Mouse (Mus musculus) right cerebral cortex, postnatal 14 days (tissue): Measurements from ENCODE around the gene Ltb4r2.

ENCODE experiments used
- DNase-seq: peaks from one replicate; pipeline ENCODE4 v3.0.0; 2022

Ltb4r2 gene

DNA sequence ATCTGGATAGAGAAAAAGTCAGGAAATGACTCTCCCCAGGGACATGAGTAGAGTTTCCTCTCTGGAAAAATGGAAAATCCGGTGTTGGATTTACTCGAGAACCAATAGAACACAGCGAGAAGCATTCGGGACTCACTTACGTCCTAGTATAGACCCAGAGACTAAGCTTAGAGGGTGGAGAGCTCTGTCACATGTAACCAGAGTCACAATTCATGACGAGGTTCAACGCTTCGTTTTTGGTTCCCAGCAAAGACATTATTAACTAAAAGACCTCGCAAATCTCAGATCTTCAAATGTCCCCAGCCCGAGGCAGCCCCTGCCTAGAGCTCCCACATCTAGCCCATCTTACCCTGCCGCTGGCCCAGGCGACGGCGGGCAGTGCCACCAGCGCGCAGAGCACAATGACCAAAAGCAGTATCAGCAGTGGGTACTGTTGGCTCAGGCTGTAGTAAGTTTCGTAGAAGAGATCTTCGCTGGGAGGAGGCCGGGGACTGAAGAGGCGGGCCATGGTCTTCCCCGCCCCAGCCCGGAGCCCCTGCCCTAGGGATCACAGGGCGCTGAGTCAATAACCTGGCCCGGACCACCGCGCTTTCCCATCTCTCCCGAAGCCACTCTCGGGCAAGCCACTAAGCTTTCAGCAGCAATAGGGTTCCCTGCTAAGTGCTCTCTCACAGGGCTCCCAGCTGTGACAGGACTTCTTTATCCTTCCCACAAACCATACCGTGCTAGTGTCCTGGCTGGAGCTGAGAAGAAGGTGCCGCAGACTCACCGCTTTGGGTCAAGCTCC lies 22.1 kb downstream of the Ltb4r2 start:
- no peak for DNase-seq

DNA sequence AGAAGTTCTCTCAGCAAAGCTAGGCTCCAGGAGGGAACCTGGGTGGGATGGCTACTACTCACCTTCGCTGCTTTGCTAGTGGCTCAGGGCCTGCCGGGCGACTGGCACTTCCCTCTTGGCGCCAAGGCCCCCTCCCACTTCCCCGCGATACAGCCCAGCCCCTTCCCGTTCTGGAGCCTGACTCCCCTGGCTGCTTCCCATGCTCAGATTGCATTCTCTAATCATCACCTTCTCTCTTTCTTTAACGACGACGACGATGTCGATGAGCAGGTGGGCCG lies 22.7 kb downstream of the Ltb4r2 start, which contains the start of gene Adcy4:
TSS of gene Adcy4 (minus strand) at position 138 of the 278 bp plus-strand sequence.
- DNase-seq = no peak

DNA sequence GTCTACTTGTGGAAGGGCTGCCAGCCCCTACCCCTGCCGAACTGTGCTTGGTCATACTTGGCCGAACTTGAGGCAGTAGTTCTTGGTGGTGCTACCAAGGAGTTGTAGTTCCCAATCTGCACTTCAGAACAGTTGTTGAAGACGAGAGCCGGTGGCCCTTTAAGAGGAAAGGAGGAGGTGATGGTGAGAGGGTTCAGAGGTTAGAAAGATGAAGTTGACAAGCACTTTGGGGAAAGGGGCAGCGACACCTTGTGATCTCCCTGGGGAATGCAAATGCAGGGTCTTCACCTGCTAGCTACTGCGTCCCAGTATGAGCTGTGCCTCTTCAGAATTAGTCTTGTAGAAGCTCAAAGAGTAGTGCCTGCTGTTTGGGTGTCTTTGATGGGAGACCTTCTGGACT lies 24.0 kb downstream of the Ltb4r2 start:
- DNase-seq = no peak

DNA sequence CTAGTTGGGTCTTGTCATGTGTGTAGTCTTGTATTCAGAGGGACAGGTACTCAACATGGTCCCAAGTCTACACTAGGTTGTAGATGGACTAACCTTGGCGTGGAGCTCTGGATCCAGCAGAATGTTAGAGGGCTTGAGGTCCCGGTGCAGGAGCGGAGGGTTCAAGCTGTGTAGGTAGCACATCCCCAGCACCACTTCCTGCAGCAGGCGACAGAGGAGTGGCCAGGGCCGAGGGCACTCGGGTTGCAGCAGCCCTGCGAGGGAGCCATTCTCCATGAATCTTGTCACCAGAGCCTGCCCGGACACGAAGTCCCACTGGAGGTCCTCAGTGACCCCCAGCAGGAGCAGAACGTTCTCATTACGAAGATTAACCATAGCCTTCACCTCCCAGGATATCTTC lies 26.5 kb downstream of the Ltb4r2 start:
- DNase-seq = no peak

DNA sequence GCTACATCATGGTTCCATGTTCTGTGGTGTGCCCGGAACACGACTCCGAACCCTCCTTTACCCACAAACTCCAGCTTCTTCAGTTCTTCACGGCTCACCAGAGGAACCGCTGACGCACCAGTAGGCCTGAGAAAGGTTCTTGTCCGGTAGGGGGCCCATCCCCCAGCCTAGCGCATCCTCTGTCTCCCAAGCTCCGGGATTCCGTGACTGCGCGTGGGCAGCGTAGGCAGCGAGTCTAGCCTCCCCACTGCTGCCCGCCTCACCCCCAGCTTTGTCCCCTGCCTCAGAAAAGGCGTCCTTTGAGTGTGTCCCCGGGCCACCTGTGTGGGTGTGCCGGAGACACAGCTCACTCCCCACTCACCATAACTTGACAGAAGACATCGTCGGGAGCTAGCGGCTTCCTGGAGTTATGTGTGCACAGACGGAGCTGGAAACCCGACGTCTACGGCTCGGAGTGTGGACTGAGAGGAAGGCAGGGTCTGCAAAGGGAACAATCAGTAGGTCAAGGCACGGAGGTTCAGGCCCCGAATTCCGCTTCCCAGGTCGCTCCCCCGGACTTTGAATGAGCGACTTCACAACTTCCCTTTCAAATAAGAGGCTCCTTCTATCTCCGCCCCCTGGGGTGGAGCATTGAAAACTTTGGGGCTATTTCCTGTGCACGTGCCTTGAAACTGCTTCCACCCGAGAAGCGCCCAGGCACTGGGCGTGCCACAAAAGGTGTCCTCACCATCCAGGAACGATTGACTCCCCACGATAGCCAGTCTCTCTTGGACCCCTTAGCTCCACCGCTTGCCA lies 27.2 kb downstream of the Ltb4r2 start, which contains the start of gene Ripk3:
TSS of gene Ripk3 (minus strand) at position 610 of the 795 bp plus-strand sequence.
- no peak for DNase-seq

DNA sequence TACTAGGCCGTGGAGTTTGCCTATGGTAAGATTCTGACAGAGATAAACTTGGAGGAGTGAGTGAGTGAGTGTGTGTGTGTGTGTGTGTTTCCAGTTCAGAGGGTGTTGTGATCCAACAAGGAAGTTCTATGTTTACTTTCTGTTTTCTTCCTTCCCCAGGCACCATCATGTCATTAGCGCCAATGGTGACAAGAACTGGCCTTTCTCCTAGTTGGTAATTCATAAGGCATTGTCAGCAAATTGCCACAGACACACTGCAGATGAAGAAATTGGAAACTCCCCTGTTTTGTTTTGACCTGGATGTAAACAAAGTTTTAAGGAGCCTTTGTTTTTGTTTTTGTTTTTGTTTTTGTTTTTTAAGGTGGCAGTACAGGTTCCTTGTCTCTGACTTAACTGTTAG lies 32.2 kb downstream of the Ltb4r2 start:
- no peak for DNase-seq

DNA sequence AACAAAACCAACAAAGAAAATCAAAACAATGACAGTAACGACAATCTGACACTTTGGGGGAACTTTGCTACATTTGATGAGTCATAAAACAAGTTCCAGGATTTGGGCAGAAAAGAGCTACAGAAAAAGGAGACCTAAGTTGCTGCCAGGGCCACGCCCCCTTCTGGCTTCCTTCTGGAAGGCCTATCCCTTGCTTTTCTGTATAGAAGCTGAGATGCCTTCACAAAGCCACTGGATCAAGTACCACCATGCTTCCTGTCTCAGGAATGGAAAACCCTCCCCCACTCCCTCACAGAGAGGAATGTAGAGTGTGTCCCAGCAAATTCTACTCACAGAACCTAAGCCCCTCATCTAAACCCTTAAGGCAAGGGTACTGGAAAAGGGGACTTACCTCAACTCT lies 32.7 kb downstream of the Ltb4r2 start:
- no peak for DNase-seq

DNA sequence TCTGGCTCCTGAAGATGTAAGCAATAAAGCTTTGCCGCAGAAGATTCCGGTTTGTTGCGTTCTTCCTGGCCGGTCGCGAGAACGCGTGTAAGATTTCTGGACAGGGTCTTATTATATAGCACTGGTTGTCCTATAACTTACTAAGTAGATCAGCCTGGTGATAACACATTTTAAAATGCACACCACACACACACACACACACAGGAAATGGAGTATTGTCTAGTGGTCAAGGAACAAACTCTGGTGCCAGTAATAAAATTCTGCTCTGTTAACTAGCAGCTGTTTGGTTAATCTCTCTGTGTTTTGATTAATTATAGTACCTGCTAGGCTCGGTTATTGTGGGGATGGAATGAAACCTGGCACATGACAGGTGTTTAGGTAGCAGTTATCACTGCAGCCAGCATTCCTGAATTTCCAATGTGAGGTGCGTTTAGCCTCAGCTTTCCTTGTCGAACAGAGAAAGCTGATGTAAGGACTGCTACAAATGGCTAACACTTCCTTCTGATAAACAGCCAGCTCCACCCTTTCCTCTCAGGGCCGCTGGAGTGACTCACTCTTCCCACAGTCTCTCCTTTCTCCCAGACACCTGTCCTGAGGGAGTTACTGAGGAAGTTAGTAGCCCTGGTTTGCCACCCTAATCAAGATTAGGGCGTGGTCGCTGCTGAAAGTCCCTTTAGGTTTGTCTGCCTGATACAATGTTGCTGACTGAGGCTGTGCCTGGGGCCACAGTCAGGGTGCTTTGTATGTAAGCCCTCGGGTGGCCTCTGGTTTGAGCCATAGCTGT lies 34.3 kb downstream of the Ltb4r2 start:
- no peak for DNase-seq
